Mouse (Mus musculus) limb, embryonic 15.5 days (tissue): Measurements from ENCODE around the gene 2410004P03Rik. TPM values are rescaled to one million over a fixed set of nuclear protein-coding genes. Genes with fewer than 3 reads are reported as not detected.

ENCODE experiments used
- ATAC-seq: fragments of 200-750 bp; cut with Nextera tagmentation; 2 replicates; pipeline ENCODE4 v1.8.0; 2017; ENCODE audit warnings: low read depth, moderate TSS enrichment; ENCODE audit not compliant: insufficient number of reproducible peaks, low FRiP score, low TSS enrichment
- H3K27ac ChIP-seq: fragments of 300-500 bp; sonication (generic); 2 replicates; pipeline ENCODE4 v1.5.1; 2015; ENCODE audit warnings: moderate library complexity, mild to moderate bottlenecking, inconsistent platforms
- H3K27me3 ChIP-seq: fragments of 300-500 bp; sonication (generic); 2 replicates; pipeline ENCODE4 v1.6.1; 2015; ENCODE audit warnings: inconsistent platforms
- H3K36me3 ChIP-seq: fragments of 300-500 bp; sonication (generic); 2 replicates; pipeline ENCODE4 v1.6.1; 2015; ENCODE audit warnings: inconsistent platforms
- H3K4me1 ChIP-seq: fragments of 300-500 bp; sonication (generic); 2 replicates; pipeline ENCODE4 v1.6.1; 2015; ENCODE audit warnings: inconsistent platforms
- H3K4me2 ChIP-seq: fragments of 300-500 bp; sonication (generic); 2 replicates; pipeline ENCODE4 v1.6.1; 2015; ENCODE audit warnings: mild to moderate bottlenecking, inconsistent platforms
- H3K4me3 ChIP-seq: fragments of 300-500 bp; sonication (generic); 2 replicates; pipeline ENCODE4 v1.5.1; 2015; ENCODE audit warnings: mild to moderate bottlenecking, inconsistent platforms
- H3K9ac ChIP-seq: fragments of 300-500 bp; sonication (generic); 2 replicates; pipeline ENCODE4 v1.6.1; 2015; ENCODE audit warnings: inconsistent platforms
- H3K9me3 ChIP-seq: fragments of 300-500 bp; sonication (generic); 2 replicates; pipeline ENCODE4 v1.6.1; 2016; ENCODE audit warnings: inconsistent platforms
- WGBS: fragments of 180-500 bp; shearing (Covaris S2); methylation state at CpG from one replicate; pipeline ENCODE4 v1.1.7; 2015; 5-methylcytosine and 5-hydroxymethylcytosine counted together
- polyA plus RNA-seq: library from polyadenylated mRNA; unstranded; fragments of >200 nt; fragmentation: Nextera tagmentation; extraction: Ambion mirVana; gene quantifications from 2 replicates; pipeline ENCODE4 v1.2.1, GENCODE M21; 2015

The 2410004P03Rik gene
- 0.65 and 0.77 TPM in 2 replicates for polyA plus RNA-seq

- Histone ChIP-seq H3K27ac (no peak within 1 kb of the TSS), H3K4me2 (peak within 1 kb of the TSS; percentile 55), H3K9me3 (no peaks in the 10 kb centered on the region), H3K36me3 (no peaks in the 10 kb centered on the region), H3K4me3 (peak within 1 kb of the TSS; percentile 43), H3K9ac (peak within 1 kb of the TSS; percentile 33; the same call in 1 of the 2 replicates), H3K4me1 (peaks cover 7% of the 10 kb centered on the region; the same call in 1 of the 2 replicates), H3K27me3 (no peaks in the 10 kb centered on the region)
- WGBS: 6% methylated on average over 29 of the region's 29 CpGs
- 0 out of 2 replicates have a peak, but pooled peaks have one; percentile 27 for ATAC-seq
Measured at GRCm38 (mm10) chr12:17011100-17011870, at the start of gene 2410004P03Rik. TSS of gene 2410004P03Rik (minus strand) at chr12:17011727.

- Histone ChIP-seq H3K9me3 (no peaks in the 10 kb centered on the region), H3K27ac (no peak overlapping the region), H3K4me2 (no peak overlapping the region), H3K4me3 (no peak overlapping the region), H3K36me3 (no peaks in the 10 kb centered on the region), H3K9ac (no peak overlapping the region), H3K27me3 (0 out of 2 replicates have a peak, but pooled peaks cover 5% of the 10 kb centered on the region), H3K4me1 (peaks cover 13% of the 10 kb centered on the region)
- 10% methylated on average over 7 of the region's 7 CpGs for WGBS
- no peak for ATAC-seq
Measured at GRCm38 (mm10) chr12:17061183-17061722, 49.7 kb upstream of the 2410004P03Rik start.

GRCm38 (mm10) chr12:17058490-17058889, 47.0 kb upstream of the 2410004P03Rik start:
- Histone ChIP-seq H3K4me1 (peaks cover 13% of the 10 kb centered on the region), H3K4me2 (no peak overlapping the region), H3K9ac (no peak overlapping the region), H3K4me3 (no peak overlapping the region), H3K9me3 (no peaks in the 10 kb centered on the region), H3K27me3 (0 out of 2 replicates have a peak, but pooled peaks cover 5% of the 10 kb centered on the region), H3K27ac (no peak overlapping the region), H3K36me3 (no peaks in the 10 kb centered on the region)
- no peak for ATAC-seq
- 84% methylated on average over 10 of the region's 10 CpGs for WGBS

DNA sequence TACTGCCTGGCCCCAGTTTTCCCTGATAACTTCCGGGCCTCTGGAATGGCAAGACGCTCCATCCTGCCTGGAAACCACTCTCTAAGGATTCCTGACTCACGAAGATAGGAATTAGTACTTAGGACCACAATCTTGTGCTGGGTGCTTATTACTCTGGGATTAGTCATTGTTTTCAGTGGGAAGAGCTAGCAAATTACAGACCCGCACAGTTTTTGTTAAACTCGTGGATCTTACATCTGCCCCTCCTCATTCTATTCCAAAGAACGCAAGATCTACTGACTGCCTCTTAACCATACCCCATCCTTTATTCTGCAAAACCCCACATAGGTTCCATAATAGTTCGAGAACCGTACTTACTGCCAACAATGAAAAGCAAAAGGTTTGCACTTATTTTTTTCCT, 45.6 kb upstream of the 2410004P03Rik start:
- Histone ChIP-seq H3K9me3 (no peaks in the 10 kb centered on the region), H3K27me3 (no peaks in the 10 kb centered on the region), H3K27ac (no peak overlapping the region), H3K4me2 (no peak overlapping the region), H3K4me3 (no peak overlapping the region), H3K4me1 (peaks cover 13% of the 10 kb centered on the region), H3K36me3 (no peaks in the 10 kb centered on the region), H3K9ac (no peak overlapping the region)
- 76% methylated on average over 8 of the region's 8 CpGs for WGBS
- ATAC-seq: no peak

DNA sequence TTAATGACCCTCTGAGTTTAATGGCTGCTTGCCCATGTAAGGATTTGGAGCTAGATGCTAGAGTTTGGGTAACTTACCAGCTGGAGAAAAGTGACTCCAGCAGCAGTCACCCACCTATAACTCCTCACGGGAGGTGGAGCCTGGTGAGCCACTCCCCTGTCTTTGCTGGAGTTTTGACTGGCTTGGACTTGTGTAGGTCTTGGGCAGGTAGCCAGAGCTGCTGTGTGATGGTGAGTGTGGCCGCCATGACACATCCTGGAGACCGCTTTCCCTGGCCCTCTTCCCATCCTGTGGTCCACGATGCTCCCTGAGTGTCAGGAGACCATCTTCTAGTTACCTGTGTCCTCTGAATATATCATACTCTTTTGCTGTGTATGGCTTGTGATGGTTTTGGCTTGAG, 44.2 kb upstream of the 2410004P03Rik start:
- Histone ChIP-seq H3K27ac (no peak overlapping the region), H3K27me3 (no peaks in the 10 kb centered on the region), H3K9me3 (no peaks in the 10 kb centered on the region), H3K4me1 (peaks cover 1% of the 10 kb centered on the region; the same call in 1 of the 2 replicates), H3K4me2 (no peak overlapping the region), H3K4me3 (no peak overlapping the region), H3K9ac (no peak overlapping the region), H3K36me3 (no peaks in the 10 kb centered on the region)
- 0 out of 2 replicates have a peak, but pooled peaks have one; percentile 48 for ATAC-seq
- 83% methylated on average over 4 of the region's 4 CpGs for WGBS

DNA sequence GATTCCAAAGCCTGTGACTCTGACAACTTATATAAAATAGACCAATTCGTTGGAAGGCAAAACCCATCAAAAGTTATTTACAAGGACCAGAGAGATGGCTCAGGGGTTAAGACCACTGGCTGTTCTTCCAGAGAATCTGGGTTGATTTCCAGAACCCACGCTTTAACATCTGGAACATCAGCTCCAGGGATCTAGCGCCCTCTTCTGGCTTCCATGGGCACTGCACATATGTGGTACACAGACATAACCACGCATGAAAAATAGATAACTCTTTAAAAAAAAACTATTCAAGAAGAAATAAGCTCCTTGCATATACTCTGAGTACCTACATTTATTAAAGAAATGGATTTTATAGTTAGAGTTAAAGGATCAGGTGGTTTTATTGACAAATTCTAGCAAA, 43.2 kb upstream of the 2410004P03Rik start:
- H3K9ac ChIP-seq: no peak overlapping the region
- H3K4me3 ChIP-seq: no peak overlapping the region
- no peak overlapping the region for H3K4me2 ChIP-seq
- ATAC-seq: no peak
- H3K36me3 ChIP-seq: no peaks in the 10 kb centered on the region
- H3K27ac ChIP-seq: no peak overlapping the region
- H3K27me3 ChIP-seq: no peaks in the 10 kb centered on the region
- 53% methylated on average over 4 of the region's 4 CpGs for WGBS
- no peaks in the 10 kb centered on the region for H3K9me3 ChIP-seq
- H3K4me1 ChIP-seq: no peaks in the 10 kb centered on the region

GRCm38 (mm10) chr12:17052673-17053072, 41.1 kb upstream of the 2410004P03Rik start:
- no peak overlapping the region for H3K9ac ChIP-seq
- H3K36me3 ChIP-seq: no peaks in the 10 kb centered on the region
- ATAC-seq: no peak
- no peaks in the 10 kb centered on the region for H3K9me3 ChIP-seq
- H3K27ac ChIP-seq: no peak overlapping the region
- no peaks in the 10 kb centered on the region for H3K4me1 ChIP-seq
- H3K27me3 ChIP-seq: no peaks in the 10 kb centered on the region
- no peak overlapping the region for H3K4me3 ChIP-seq
- whole genome bisulfite sequencing: 68% methylated on average over 2 of the region's 2 CpGs
- no peak overlapping the region for H3K4me2 ChIP-seq

DNA sequence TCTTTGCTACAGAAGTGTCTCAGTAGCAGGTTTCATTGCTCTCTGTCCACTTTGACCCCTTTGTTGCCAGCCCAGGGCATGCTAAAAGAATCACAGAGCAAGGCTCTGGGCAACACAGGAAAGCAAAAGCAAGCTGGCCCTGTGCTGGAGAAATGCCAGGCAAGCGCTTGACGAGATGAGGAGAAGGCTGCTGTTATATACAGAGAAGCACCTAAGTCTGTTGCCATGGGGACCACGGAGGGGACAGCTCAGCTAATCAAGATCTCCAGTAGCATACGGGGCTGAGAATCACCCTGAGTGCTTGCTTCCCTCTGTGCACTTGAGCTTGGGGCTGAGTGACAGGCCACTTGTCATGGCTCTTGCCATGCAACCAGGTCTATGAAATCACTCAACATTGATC, 39.5 kb upstream of the 2410004P03Rik start:
- Histone ChIP-seq H3K4me3 (no peak overlapping the region), H3K27ac (no peak overlapping the region), H3K4me2 (no peak overlapping the region), H3K9ac (no peak overlapping the region), H3K9me3 (no peaks in the 10 kb centered on the region), H3K36me3 (no peaks in the 10 kb centered on the region), H3K4me1 (no peaks in the 10 kb centered on the region), H3K27me3 (no peaks in the 10 kb centered on the region)
- no peak for ATAC-seq
- WGBS: 42% methylated on average over 4 of the region's 4 CpGs

DNA sequence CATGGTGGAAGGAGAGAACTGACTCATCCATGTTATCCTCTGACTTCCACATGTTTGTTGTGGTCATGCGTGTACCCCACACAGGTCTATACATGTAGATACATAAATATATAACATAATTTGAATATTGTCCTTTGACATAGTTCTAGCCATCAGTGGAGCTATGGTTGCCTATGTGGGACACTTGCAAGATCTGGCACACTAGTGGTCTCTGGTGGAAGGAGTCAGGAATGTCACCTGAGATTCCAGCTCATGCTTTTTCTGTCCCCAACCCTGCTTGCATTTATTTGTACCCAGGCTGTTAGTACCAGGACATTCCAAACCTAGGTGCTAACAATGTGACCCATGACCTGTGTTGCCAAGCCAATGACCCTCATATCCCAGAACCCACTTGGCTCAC, 38.3 kb upstream of the 2410004P03Rik start:
- 94% methylated on average over 1 of the region's 1 CpGs for WGBS
- Histone ChIP-seq H3K4me3 (no peak overlapping the region), H3K4me1 (no peaks in the 10 kb centered on the region), H3K27ac (no peak overlapping the region), H3K4me2 (no peak overlapping the region), H3K36me3 (no peaks in the 10 kb centered on the region), H3K27me3 (no peaks in the 10 kb centered on the region), H3K9me3 (no peaks in the 10 kb centered on the region), H3K9ac (no peak overlapping the region)
- no peak for ATAC-seq

DNA sequence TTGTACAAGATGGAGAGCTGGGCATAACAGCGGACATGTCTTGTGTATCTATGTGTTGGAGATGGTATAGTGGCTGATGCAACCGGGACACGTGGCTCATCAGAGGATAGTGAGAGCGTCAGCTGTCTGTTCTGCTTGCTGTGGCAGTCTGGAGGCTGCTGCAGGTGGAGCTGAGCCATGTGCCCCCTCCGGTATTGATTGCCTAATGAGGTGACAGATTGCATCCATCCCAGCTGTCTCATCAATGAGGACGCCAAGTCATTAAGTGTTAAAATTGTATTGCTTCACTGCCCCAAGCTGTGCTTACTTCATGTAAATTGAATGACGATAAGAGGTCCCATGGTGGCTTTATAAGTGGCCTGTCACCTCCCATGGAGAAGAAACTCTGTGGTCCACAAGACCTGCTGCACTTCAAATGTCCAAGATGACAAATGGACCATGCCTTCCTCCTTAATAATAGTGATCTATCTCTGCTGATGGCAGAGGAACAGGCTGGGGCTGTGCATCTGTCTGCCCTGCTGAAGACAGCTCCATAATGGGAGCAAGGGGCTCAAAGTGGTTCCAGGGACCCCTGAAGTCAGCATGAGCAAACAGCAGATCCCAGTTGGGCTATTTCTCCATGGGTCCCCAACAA, 37.6 kb upstream of the 2410004P03Rik start:
- no peaks in the 10 kb centered on the region for H3K9me3 ChIP-seq
- no peak overlapping the region for H3K9ac ChIP-seq
- H3K4me1 ChIP-seq: no peaks in the 10 kb centered on the region
- 67% methylated on average over 7 of the region's 7 CpGs for WGBS
- H3K36me3 ChIP-seq: no peaks in the 10 kb centered on the region
- no peaks in the 10 kb centered on the region for H3K27me3 ChIP-seq
- no peak for ATAC-seq
- H3K4me3 ChIP-seq: no peak overlapping the region
- H3K27ac ChIP-seq: no peak overlapping the region
- H3K4me2 ChIP-seq: no peak overlapping the region

GRCm38 (mm10) chr12:17043311-17043710, 31.8 kb upstream of the 2410004P03Rik start:
- ATAC-seq: no peak
- no peak overlapping the region for H3K4me2 ChIP-seq
- no peaks in the 10 kb centered on the region for H3K4me1 ChIP-seq
- H3K9ac ChIP-seq: no peak overlapping the region
- H3K27me3 ChIP-seq: no peaks in the 10 kb centered on the region
- H3K36me3 ChIP-seq: no peaks in the 10 kb centered on the region
- no peaks in the 10 kb centered on the region for H3K9me3 ChIP-seq
- no peak overlapping the region for H3K27ac ChIP-seq
- 53% methylated on average over 5 of the region's 5 CpGs for WGBS
- H3K4me3 ChIP-seq: no peak overlapping the region

DNA sequence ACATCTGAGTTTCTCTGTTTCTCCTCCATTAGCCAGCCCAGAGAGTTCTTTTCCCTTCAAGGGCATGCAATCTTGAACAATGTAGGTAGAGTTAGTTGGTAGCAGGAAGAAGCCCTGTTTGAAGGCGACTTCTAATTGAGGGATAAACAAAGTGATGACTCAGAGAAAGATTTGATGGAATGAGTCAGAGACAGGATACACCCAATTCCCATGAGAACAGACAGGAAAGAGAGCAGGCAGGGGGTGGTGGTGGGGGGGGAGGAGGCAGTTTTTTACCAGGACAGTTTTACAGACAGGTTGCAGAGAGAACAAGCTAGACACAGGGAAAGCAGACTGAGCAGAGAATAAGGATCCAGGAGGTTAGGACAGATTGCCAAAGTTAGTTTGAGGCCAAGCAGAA, 29.0 kb upstream of the 2410004P03Rik start:
- H3K36me3 ChIP-seq: no peaks in the 10 kb centered on the region
- H3K27ac ChIP-seq: no peak overlapping the region
- ATAC-seq: no peak
- no peak overlapping the region for H3K4me3 ChIP-seq
- H3K9ac ChIP-seq: no peak overlapping the region
- WGBS: 46% methylated on average over 1 of the region's 1 CpGs
- peaks cover 7% of the 10 kb centered on the region; the same call in 1 of the 2 replicates for H3K4me1 ChIP-seq
- H3K9me3 ChIP-seq: no peaks in the 10 kb centered on the region
- H3K4me2 ChIP-seq: no peak overlapping the region
- H3K27me3 ChIP-seq: no peaks in the 10 kb centered on the region
